Mouse (Mus musculus) limb, embryonic 14.5 days (tissue): ENCODE data around the gene Tnfrsf13b. TPM values are rescaled to one million over a fixed set of nuclear protein-coding genes. Genes with fewer than 3 reads are reported as not detected.

Experiments
- ATAC-seq: fragments of 200-750 bp; cut with Nextera tagmentation; 2 replicates; pipeline ENCODE4 v1.8.0; 2017; ENCODE audit warnings: low read depth, moderate number of reproducible peaks, moderate TSS enrichment; ENCODE audit not compliant: low FRiP score
- DNase-seq: peaks from one replicate; pipeline ENCODE4 v3.0.0-alpha.2; 2015; ENCODE audit warnings: low spot score
- H3K27ac ChIP-seq: fragments of 300-500 bp; sonication (generic); replicated peaks from 2 replicates; pipeline ENCODE4 v1.5.1; 2014; ENCODE audit warnings: low read depth, mild to moderate bottlenecking, low read length, moderate library complexity, mixed read lengths
- H3K27me3 ChIP-seq: fragments of 300-500 bp; sonication (generic); 2 replicates; pipeline ENCODE4 v1.6.1; 2014; ENCODE audit warnings: low read length, mixed read lengths; ENCODE audit not compliant: control insufficient read depth, insufficient read depth
- H3K36me3 ChIP-seq: fragments of 300-500 bp; sonication (generic); 2 replicates; pipeline ENCODE4 v1.6.1; 2014; ENCODE audit warnings: mild to moderate bottlenecking, low read length, moderate library complexity, mixed read lengths; ENCODE audit not compliant: control insufficient read depth, insufficient read depth
- H3K4me1 ChIP-seq: fragments of 300-500 bp; sonication (generic); 2 replicates; pipeline ENCODE4 v1.6.1; 2014; ENCODE audit warnings: antibody characterized with exemption, low read length, mixed read lengths; ENCODE audit not compliant: control insufficient read depth, insufficient read depth
- H3K4me2 ChIP-seq: fragments of 300-500 bp; sonication (generic); replicated peaks from 2 replicates; pipeline ENCODE4 v1.6.1; 2014; ENCODE audit warnings: low read depth, mild to moderate bottlenecking, low read length, moderate library complexity; ENCODE audit not compliant: severe bottlenecking
- H3K4me3 ChIP-seq: fragments of 300-500 bp; sonication (generic); replicated peaks from 2 replicates; pipeline ENCODE4 v1.5.1; 2014; ENCODE audit warnings: low read length
- H3K9ac ChIP-seq: fragments of 300-500 bp; sonication (generic); 2 replicates; pipeline ENCODE4 v1.6.1; 2014; ENCODE audit warnings: mild to moderate bottlenecking, low read depth, low read length, moderate library complexity; ENCODE audit not compliant: severe bottlenecking
- H3K9me3 ChIP-seq: fragments of 300-500 bp; sonication (generic); 2 replicates; pipeline ENCODE4 v1.6.1; 2016; ENCODE audit warnings: low read length; ENCODE audit not compliant: control insufficient read depth
- POLR2A ChIP-seq: fragments of 200-500 bp; IDR thresholded peaks from 2 replicates; pipeline ENCODE4 v1.8.0; 2012; ENCODE audit warnings: inconsistent platforms, mild to moderate bottlenecking, moderate library complexity, borderline replicate concordance; ENCODE audit not compliant: insufficient read depth, insufficient read length; ENCODE audit errors: extremely low read depth
- WGBS: fragments of 180-500 bp; shearing (Covaris S2); extraction: QIAGEN DNeasy Blood & Tissue Kit; methylation state at CpG from one replicate; pipeline ENCODE4 v1.1.7; 2014; 5-methylcytosine and 5-hydroxymethylcytosine counted together
- polyA plus RNA-seq, 2 experiments: library from polyadenylated mRNA; depleted of rRNA in 1 of 2; stranded (reverse) in 1 of 2; unstranded in 1 of 2; fragments of >200 nt; fragmentation: Nextera tagmentation in 1 of 2; extraction: Ambion mirVana in 1 of 2; gene quantifications; 2 replicates each; pipeline versions ENCODE4 v1.2.1 to v1.2.3; 2012 to 2014

The Tnfrsf13b gene
- polyA plus RNA-seq, 2 experiments, result 2.2 to 5.1 TPM

GRCm38 (mm10) chr11:61119996-61120583 lies 6.5 kb upstream of the Tnfrsf13b start:
- no peak for DNase-seq
- no peak for ATAC-seq
- Histone ChIP-seq H3K36me3 (no peaks in the 10 kb centered on the region), H3K4me1 (no peaks in the 10 kb centered on the region), H3K27me3 (no peaks in the 10 kb centered on the region), H3K27ac (no peak overlapping the region), H3K4me3 (no peak overlapping the region), H3K9ac (no peak overlapping the region), H3K4me2 (no peak overlapping the region), H3K9me3 (no peaks in the 10 kb centered on the region)
- no peak for TF ChIP-seq POLR2A
- 88% methylated on average over 3 of the region's 3 CpGs for WGBS

- 88% methylated on average over 9 of the region's 9 CpGs for WGBS
- Histone ChIP-seq H3K36me3 (no peaks in the 10 kb centered on the region), H3K27ac (no peak overlapping the region), H3K27me3 (no peaks in the 10 kb centered on the region), H3K4me3 (no peak overlapping the region), H3K4me2 (no peak overlapping the region), H3K9ac (no peak overlapping the region), H3K9me3 (no peaks in the 10 kb centered on the region), H3K4me1 (no peaks in the 10 kb centered on the region)
- DNase-seq (no peak), ATAC-seq (no peak)
- no peak for TF ChIP-seq POLR2A
Measured at GRCm38 (mm10) chr11:61122283-61122768, 4.2 kb upstream of the Tnfrsf13b start.

GRCm38 (mm10) chr11:61122769-61123288 lies 3.7 kb upstream of the Tnfrsf13b start:
- TF ChIP-seq POLR2A, result no peak
- H3K27ac ChIP-seq, result no peak overlapping the region
- no peak overlapping the region for H3K4me3 ChIP-seq
- H3K4me1 ChIP-seq, result no peaks in the 10 kb centered on the region
- H3K27me3 ChIP-seq, result no peaks in the 10 kb centered on the region
- 78% methylated on average over 8 of the region's 8 CpGs for WGBS
- H3K4me2 ChIP-seq, result no peak overlapping the region
- ATAC-seq (no peak), DNase-seq (no peak)
- H3K9ac ChIP-seq, result no peak overlapping the region
- H3K36me3 ChIP-seq, result no peaks in the 10 kb centered on the region
- no peaks in the 10 kb centered on the region for H3K9me3 ChIP-seq

GRCm38 (mm10) chr11:61123886-61124285 lies 2.7 kb upstream of the Tnfrsf13b start:
- Histone ChIP-seq H3K9me3 (no peaks in the 10 kb centered on the region), H3K36me3 (no peaks in the 10 kb centered on the region), H3K4me2 (no peak overlapping the region), H3K4me3 (no peak overlapping the region), H3K9ac (no peak overlapping the region), H3K27me3 (no peaks in the 10 kb centered on the region), H3K4me1 (no peaks in the 10 kb centered on the region), H3K27ac (no peak overlapping the region)
- no peak for TF ChIP-seq POLR2A
- no peak for ATAC-seq
- no peak for DNase-seq
- 68% methylated on average over 3 of the region's 3 CpGs for WGBS

DNA sequence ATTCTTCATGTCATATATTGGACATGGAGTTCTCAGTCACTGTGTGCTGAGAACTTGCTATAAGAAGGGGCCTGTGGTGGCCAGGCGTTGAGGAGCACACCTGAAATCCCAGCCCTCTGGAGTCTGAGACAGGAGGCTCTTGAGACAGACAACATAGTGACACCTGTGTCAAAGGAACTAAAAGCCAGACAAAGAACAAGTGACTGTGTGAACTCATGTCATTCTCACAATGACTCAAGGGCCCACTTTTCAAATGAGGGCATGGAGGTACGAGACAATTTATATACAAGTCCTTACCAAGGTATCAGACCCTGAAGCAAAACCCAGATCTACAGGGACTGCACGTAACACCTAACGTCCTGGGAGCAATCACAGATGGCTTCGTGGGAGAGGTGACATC lies 585 bp upstream of the Tnfrsf13b start:
- no peaks in the 10 kb centered on the region for H3K36me3 ChIP-seq
- no peak overlapping the region for H3K27ac ChIP-seq
- H3K4me2 ChIP-seq, result no peak overlapping the region
- WGBS, result 86% methylated on average over 5 of the region's 5 CpGs
- no peaks in the 10 kb centered on the region for H3K4me1 ChIP-seq
- no peak for ATAC-seq
- H3K4me3 ChIP-seq, result no peak overlapping the region
- H3K9me3 ChIP-seq, result no peaks in the 10 kb centered on the region
- no peak for TF ChIP-seq POLR2A
- H3K27me3 ChIP-seq, result no peaks in the 10 kb centered on the region
- H3K9ac ChIP-seq, result no peak overlapping the region
- DNase-seq, result no peak
